ENCODE assay signal across 18 mouse cellular contexts in genomic region chr12:83283591-83284320, GRCm38 (mm10).
DNase-seq lines count a peak whose midpoint lies in the region; ATAC-seq lines count a peak whose summit lies in the region.
"Had no signal": no experiment of that assay in that cellular context is flagged by ENCODE, and none has a peak within 500 bp of the region (broad histone marks: within the 10 kb centered on the region; RNA-seq: fewer than 3 reads in every experiment).

No protein-coding gene starts in this region.

- DNase-seq in brain, adult 2 months (ENCODE audit: low read depth, low spot score) = peak; percentile 88
- DNase-seq in cerebellum, adult 18-20 months = peak; percentile 74 to 79
- peak; percentile 85 for DNase-seq in cerebellum, adult 9-11 months
- peak; percentile 70 to 79 for DNase-seq in cerebellum, postnatal 36 days
- no peak for DNase-seq in frontal cortex, adult 2 months (ENCODE audit: extremely low spot score in 1 of 2, low spot score in 1 of 2)
- DNase-seq in MN1 (ENCODE audit: low spot score) = no peak
- DNase-seq: adrenal gland, adult 2 months; adrenal gland, postnatal 25 days; gastrocnemius, postnatal 10 days; heart, adult 18-20 months; heart, postnatal 10 days; heart, postnatal 4 days; kidney, adult 11 months had no signal

- no peak for ATAC-seq in megakaryocyte progenitor cell, adult 5-6 weeks (replicated peaks; ENCODE audit: poor library complexity)
- ATAC-seq: activated CD4-positive, CD25-positive, alpha-beta regulatory T cell, adult 4 months; forebrain, embryonic 15.5 days; hindbrain, postnatal 0 days; Patski had no signal

Comparison
In these comparisons a context has a peak if more than half of its experiments do, and no peak if none do; other contexts are left out.
1. DNase-seq: peak in brain, adult 2 months (single experiment), cerebellum, adult 18-20 months (2 of 2), cerebellum, adult 9-11 months (single experiment) and cerebellum, postnatal 36 days (2 of 2); none in frontal cortex, adult 2 months (0 of 2) and MN1 (single experiment).